Mouse (Mus musculus) thymus, postnatal 25 days (tissue): ENCODE results near the gene Lpcat3.
"Not testable (repeated sequence)": the region's sequence is repeated elsewhere in the genome, so short reads cannot be mapped to it uniquely, and the experiment has no call there.

Source experiments
- DNase-seq: peaks from one replicate; pipeline ENCODE4 v3.0.0; 2022

The Lpcat3 gene

GRCm38 (mm10) chr6:124679486-124679885, 16.7 kb downstream of the Lpcat3 start:
- no peak for DNase-seq

- not testable (repeated sequence) for DNase-seq
These were observed 19.5 kb downstream of the Lpcat3 start for GRCm38 (mm10) chr6:124682291-124682690.

- DNase-seq: no peak
These were observed 21.0 kb downstream of the Lpcat3 start for GRCm38 (mm10) chr6:124683591-124684417.

GRCm38 (mm10) chr6:124685606-124686386, 23.0 kb downstream of the Lpcat3 start:
- DNase-seq: no peak

- DNase-seq: not testable (repeated sequence)
These were observed 23.8 kb downstream of the Lpcat3 start for GRCm38 (mm10) chr6:124686644-124687043.

- no peak for DNase-seq
These were observed 25.4 kb downstream of the Lpcat3 start for GRCm38 (mm10) chr6:124688151-124688758.

GRCm38 (mm10) chr6:124689011-124689410, 26.2 kb downstream of the Lpcat3 start:
- no peak for DNase-seq

GRCm38 (mm10) chr6:124690517-124690916, 27.7 kb downstream of the Lpcat3 start:
- DNase-seq: no peak

GRCm38 (mm10) chr6:124693243-124693981, 30.6 kb downstream of the Lpcat3 start:
- no peak for DNase-seq

GRCm38 (mm10) chr6:124694166-124694955, 31.5 kb downstream of the Lpcat3 start:
- DNase-seq: peak; percentile 55

GRCm38 (mm10) chr6:124696441-124697150, 33.8 kb downstream of the Lpcat3 start:
- no peak for DNase-seq

- DNase-seq: no peak
These were observed 35.9 kb downstream of the Lpcat3 start for GRCm38 (mm10) chr6:124698751-124699150.

- no peak for DNase-seq
These were observed 36.5 kb downstream of the Lpcat3 start for GRCm38 (mm10) chr6:124699366-124699765.

- DNase-seq: no peak
These were observed 37.3 kb downstream of the Lpcat3 start for GRCm38 (mm10) chr6:124699962-124700610.

GRCm38 (mm10) chr6:124701338-124701737, 38.5 kb downstream of the Lpcat3 start:
- DNase-seq: peak; percentile 61

- DNase-seq: no peak
These were observed 39.4 kb downstream of the Lpcat3 start for GRCm38 (mm10) chr6:124702102-124702783.

GRCm38 (mm10) chr6:124702784-124703103, 39.9 kb downstream of the Lpcat3 start:
- peak; percentile 86 for DNase-seq

- no peak for DNase-seq
These were observed 41.0 kb downstream of the Lpcat3 start for GRCm38 (mm10) chr6:124703789-124704188.

GRCm38 (mm10) chr6:124704417-124704816, 41.6 kb downstream of the Lpcat3 start:
- no peak for DNase-seq

GRCm38 (mm10) chr6:124706061-124706627, 43.3 kb downstream of the Lpcat3 start:
- DNase-seq: no peak
